Mouse (Mus musculus) skeletal muscle tissue, adult 2 months (tissue): ENCODE measurements at regions not wholly inside any gene's neighbourhood (a gene's known extent, or its start where the extent isn't known, plus 50 kb on each side); places are given as distances from the start of the nearest gene placed in this dataset.
A peak's percentile ranks its signal among the peaks of the same experiment; 100 is the strongest.

Experiments
- DNase-seq: peaks from one replicate; pipeline ENCODE4 v3.0.0-alpha.2; 2012; ENCODE audit warnings: low read depth, low spot score

DNA sequence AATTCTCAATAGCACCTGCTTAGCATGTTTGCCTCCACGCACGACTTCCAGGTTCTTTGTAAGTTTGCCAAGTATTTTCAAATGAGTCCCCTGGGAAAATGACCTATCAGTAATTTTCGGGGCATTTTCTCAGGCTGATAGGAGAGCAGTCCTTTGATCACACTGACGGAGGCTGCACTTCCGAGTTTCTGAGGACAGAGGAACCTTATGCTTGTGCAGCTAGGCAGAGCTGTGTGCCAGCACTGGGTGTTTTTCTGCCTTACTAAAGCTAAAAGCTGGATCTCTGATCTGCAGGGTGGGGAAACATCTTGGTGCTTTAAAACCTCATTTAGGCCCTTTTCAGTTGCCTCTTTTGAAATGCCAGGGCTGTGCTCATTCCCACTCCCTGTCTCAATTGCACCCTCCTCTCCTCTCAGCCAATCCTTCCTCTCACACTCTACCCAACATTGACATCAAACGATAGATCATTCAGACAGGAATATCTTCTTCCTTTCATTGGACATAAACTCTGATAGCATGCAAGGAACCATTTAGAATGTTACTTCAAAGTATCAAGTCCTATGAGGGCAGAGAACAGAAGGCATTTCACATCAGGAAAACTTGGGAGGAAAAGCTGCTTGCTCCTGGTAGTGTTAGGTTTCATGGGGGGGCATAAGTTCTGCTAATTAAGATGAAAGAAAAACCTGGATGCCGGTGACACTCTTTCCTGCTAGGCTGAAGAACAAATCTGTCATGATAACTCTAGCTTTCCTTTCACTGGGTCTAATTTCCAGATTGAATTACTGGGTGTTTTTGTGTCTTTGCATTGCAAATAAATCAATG is 95.3 kb downstream of the Lurap1l start:
- DNase-seq: no peak

DNA sequence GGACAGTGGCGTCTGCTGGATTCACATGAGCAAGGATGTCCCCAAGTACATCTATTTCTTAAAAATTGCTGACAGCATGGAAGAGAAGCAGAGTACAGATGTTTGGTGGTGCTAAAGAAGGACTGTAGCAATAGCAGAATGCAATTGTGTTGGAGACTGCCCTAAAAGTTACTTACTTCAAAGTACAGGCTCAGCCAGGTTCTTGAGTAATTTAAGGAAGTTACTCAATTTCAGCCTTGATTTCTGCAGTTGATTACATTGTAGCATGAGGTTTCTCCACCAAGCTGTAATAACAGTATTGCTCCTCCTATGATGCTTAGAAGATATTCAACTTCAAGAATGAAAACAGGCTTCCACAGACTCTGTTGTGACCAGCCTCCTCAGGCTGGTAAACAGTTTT is 96.1 kb downstream of the Lurap1l start:
- no peak for DNase-seq

DNA sequence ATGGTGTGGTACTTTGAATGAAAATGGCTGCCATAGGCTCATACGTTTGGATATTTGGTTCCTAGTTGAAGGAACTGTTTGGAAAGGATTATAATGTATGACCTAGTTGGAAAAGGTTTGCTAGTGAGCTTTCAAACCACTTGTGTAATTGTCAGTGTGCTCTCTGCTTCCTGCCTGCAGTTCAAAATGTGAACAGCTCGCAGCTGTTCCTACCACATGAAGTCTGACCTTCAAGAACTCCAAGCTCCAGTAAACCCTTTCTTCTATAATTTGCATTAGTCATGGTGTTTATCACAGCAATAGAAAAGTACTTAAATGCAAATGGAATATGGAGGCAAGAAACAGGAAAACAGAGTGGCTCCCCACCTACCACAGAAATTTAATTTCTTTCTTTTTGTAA is 111.4 kb downstream of the Lurap1l start:
- DNase-seq: no peak

DNA sequence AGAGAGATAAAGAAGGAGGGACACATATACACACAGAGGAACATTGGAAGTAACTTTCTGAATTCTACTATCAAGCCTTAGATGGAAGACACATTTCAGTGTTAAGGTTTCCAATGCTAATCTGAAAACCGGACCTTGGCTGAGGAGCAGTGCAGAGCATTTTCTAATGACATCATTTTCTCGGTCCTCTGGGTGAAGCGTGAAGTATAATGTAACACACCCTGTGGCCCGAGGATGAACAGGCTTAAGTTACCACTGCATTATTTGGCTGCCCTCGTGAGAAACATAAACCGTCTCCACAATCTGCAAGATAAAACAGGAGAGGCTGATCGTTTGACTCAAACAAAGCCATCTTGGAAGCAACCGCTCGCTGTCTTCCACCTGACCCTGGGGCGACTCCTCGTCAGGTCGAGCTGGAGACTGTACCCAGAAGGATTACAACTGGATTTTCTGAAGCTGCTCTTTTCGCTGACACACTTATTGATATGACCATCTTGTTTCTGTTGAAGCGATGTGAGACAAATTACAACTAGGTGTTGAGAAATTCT is 113.1 kb downstream of the Lurap1l start:
- no peak for DNase-seq

DNA sequence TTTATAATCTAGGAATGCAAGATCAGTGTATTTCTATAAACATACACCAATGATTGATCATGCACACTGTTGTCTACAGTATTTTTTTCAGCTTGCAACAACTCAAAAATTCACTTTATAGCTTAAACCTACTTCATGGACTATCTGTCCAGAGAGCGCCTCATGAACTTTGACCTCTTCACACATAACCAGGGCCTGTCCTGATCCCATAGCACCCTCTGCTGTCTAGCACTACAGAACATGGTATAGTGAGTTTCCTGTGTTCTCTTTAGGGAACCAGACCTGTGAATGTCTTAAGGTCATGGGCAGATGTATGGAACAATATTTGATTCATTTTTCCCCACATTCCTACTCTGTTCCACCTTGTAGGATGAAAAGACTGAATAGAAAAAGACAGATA is 117.1 kb downstream of the Lurap1l start:
- DNase-seq: no peak

DNA sequence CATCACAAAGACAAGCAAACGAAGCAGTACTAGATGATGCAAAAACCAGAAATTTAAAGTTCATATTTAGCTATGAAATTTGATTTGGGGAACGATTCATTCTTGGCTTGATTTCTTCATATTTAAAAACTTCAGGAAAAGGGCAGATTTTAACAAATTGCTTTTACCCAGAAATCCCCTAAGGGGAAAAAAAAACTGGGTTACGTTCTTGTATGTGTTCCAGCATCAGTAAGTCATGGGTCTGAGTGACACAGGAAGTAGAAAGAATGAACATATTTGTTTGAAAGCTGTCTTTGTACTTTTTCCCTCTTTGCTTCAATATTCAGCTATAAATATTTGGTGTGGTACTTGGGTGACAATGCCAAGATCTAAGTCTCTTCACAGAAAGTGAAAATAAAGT is 120.2 kb downstream of the Lurap1l start:
- no peak for DNase-seq

DNA sequence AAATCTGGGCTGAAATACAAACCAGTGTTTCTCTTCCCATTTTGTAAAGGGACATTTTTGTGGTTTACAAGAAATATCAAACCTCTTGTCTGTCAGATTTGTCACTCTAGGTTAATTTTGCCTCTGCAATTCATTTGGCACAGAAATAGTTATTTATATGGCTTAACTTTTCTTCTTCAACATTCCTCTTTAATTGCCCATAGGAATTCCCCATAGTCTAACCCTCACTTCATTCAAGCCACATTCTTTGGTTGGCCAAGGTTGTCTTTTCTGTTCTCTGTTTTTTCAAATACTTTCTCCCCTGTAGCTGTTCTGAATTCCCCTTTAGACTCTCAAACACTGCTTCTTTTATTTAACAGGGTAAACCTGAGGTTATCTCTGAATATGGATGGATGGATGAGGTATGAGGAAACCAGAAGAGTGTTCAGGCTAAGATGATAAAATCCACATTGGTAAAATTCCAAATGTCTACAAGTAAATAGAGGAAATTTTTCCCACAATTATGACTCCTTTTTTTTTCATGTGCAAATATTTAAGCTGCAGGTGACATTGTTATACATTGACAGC is 127.0 kb downstream of the Lurap1l start:
- no peak for DNase-seq

DNA sequence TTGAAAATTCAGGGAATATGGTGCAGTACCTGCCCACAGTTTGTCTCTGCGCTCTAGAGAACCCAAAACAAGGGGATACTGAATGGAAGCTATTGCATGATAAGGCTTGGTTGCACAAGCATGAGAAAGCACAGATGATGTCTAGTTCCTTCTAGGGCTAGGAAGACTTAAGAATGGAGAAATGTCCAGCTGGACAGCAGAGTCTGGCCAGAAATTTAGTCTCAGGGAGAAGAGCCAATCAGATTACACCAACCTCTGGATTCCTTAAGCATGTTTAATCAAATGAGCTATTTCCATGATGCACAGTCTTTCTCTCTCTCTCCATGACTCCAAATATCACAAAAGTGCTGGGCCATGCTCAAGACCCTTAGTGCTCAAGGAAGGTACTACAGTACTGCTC is 147.8 kb downstream of the Lurap1l start:
- DNase-seq: peak; percentile 11

DNA sequence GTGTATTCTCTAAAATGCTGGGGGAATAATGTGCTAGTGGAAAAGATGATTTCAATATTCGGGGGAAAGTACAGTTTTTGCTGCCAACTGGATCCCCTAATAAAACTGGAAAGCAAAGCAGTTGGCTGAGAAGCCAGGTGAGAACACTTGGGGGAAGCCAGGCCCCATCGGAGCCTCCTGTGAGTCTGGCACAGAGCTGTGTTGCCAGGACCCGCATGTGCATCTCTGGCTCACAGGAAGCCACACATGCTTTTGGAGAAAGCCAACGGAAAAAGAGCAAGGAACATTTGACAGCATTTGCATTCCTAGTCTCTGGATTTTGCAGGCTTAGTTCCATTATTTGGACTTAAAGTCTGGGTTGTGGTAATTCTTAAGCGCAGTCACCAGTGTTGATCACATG is 148.4 kb downstream of the Lurap1l start:
- peak; percentile 32 for DNase-seq

DNA sequence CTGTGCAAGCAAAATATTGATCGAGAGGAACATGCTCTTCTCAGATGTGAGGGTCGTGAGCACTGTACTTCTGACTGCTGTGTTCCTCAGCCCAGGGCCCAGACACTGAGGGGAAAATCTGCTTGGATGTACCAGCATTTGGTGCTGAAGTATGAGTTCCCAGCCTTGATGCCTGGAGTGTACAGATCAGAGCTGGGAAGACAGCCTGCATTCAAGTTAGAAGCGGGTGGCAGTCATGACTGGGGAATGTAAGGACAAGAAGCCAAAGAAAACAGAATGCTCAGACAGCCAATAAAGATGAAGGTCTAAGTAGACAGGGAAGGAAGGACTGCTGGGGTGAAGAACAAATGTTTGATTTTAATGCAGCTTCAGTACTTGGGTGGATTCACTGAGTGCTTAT is 148.9 kb downstream of the Lurap1l start:
- DNase-seq: peak; percentile 18

DNA sequence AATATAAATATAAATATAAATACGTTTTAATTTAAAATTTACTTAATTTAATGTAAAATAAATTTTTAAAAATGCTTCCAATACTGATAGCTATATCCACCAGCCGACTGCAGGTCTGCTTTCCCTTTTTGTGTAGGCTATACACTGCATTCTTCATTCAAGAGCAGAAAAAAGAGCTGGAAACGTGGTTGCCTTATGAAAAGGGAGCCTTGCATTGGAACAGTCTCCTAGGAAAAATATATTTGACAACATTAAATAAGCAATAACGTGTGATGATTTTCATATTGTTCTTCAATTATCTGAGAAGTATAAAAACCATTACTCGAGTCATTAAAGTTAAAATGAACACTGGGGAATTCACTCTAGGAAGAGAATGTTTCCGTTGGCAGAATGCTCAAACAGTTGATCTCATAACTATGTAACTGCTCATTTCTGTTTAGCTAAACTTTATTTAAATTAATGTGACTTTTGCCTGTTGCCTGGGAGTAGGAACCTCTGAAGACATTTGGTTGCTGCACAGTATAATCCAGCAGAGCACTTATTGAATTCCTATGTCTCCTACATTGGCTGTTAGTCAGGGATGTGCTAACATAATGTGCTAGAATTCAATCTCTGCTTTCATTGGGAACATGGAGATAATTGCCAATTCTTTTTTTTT is 172.0 kb downstream of the Lurap1l start:
- no peak for DNase-seq

DNA sequence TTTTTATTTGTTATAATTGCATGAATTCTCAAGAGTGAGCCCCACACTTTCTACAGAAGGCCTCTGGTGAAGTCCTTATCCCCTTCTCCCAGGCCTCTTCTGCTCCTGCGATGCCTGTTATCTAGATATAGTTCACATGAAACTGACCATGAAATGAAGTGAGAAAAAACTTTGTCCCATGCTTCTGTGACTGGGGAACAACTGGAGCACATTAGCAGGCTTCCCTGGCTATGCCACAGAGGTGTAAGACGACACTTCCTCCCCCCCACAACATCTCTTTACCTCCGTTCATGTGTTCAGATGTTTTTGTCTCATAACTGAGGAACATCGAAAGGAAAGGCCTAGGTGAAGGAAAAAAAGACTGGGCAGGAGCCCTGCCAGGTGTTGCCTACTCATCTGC is 174.7 kb downstream of the Lurap1l start:
- no peak for DNase-seq

DNA sequence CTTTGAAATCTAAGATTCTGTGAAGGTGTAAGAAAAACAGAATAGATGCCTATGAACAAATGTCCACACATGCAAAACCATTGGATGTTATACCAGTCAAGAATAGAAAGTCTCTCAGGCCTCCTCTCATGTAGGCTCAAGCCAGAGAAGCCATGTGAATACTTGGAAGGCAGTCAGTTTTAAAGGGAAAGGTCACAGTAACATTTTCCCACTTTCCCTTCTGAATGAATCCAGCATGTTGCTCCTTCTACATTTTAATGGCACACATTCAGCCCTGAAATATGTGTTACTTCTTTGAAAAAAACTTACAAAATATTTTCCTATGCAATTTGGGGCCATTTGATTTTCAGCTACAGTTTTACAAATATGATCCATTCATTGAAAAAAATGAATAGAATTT is 186.1 kb downstream of the Lurap1l start:
- DNase-seq: no peak

DNA sequence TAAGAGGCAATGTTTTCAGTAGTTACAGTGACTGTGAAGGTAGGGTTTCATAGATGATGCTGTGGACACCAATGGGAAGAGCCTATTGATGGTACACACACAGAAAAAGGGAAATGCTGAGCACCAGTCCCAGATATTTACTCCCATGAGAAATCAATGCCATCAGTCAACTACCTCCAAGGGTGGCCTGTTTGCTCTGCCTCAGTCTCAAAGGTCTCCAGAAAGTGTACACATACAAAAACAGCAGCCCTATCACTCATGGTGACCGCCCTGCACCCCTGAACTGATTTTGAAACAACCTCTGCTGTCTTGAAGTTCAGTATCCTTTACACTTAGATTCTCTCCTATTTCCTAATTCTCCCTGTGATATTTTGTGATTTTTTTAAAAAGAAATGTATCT is 187.2 kb downstream of the Lurap1l start:
- DNase-seq: no peak

DNA sequence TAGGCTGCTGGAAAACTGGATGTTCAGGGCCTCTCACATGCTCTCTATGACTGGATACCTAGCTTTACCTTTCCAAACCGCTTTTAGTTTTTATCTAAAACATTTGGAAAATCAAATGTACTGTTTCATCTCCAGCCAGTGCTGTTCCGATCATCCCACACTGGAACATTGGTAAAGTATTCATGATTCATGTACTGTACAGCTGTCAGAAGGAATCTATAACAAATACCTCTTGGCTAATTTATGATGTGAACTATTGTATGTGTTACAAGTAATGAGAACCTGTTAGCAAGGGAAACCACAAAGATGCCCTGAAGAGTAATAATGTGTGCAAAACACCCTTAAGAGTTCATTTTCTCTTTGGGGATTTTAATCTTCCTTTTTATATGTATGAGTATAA is 190.6 kb downstream of the Lurap1l start:
- DNase-seq: no peak

DNA sequence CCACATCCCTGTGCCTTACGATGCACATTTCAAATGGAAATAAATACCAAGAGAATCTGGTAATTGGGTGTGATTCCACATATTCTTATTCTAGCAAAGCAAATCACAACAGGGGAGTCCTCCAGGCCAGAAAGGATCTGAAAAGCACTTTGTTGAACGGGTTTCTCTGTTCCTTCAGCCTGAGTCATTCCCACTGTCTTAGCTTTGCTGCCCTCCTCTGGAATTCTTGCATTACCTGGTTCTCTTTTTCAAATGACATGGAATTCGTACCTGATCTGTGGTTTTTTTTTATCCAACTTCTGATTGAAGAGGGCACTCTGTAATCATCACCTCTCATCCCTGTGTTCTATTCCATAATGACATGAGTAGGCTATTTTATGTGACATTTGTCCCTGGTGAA is 200.9 kb downstream of the Lurap1l start:
- DNase-seq: no peak

DNA sequence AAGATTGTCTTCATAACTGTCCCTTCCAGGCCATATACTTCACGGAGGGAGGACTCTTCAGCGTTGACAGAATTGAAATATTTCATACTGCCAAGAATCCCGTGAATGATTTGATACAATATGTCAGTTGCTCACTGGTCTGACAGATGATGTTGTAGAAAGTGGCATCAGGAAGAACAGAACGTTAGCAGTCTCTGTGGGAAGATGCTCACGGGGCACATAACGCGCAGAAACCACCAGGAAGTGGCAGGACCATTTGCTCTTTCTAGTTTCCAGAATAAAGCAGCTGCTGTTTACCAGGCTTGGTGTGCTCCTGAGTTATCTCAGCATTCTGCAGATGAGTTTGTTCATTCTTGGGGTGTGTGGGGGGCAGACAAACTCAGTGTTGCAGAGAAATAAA is 206.0 kb downstream of the Lurap1l start:
- DNase-seq: no peak

DNA sequence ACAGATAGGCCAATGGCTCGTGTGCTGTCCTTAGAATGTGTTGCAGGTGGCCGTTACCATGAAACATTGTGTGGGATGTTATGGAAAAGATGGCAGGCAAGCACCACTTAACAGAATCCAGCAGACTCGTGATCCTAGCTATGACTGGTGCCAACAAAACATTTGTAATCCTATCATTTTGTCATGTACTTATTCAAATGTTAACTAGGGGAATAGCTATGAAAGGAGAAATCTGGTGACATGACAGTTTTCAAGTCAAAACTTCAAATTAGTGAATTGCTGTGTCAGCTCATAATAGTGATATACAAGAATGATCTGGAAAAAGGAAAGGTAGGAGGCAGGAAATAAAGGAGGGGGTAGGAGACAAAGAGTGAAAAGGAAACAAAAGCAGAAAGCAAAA is 213.7 kb downstream of the Lurap1l start:
- DNase-seq: no peak

DNA sequence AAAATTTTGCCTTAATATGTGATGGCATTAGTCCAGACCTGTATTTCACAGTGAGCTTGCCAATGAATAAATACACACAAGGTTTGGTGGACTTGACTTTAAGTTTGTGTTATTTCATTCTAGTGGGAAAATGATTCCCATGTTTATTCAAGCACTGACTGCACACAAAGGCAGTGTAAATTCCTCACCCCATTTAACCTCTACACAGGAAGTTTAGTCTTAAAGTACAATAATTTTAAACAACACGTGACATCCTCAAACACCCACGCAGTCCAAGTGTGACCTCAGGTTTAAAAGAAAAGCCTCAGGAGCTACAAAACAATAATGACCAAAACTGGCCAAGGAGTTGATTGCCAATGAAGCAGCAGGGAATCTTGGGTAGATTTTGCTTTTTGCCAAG is 219.4 kb downstream of the Lurap1l start:
- DNase-seq: no peak

DNA sequence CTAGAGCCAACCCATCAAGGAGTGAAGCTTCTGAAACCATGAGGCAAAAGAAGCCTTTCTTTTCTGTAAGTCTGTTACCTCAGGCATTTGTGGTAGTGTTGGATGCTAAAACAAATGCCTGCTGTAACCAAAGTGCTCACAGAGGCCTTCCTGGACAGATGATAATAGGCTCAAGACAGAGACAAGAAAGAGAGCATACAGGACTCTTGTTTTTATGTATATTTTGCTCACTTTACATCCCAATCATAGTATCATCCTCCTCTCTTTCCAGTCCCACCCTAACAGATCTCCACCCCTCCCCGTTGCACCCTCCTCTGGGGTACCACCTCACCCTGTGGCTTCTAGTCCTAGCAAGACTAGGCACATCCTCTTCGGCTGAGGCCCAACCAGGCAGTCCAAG is 262.7 kb downstream of the Lurap1l start:
- no peak for DNase-seq

DNA sequence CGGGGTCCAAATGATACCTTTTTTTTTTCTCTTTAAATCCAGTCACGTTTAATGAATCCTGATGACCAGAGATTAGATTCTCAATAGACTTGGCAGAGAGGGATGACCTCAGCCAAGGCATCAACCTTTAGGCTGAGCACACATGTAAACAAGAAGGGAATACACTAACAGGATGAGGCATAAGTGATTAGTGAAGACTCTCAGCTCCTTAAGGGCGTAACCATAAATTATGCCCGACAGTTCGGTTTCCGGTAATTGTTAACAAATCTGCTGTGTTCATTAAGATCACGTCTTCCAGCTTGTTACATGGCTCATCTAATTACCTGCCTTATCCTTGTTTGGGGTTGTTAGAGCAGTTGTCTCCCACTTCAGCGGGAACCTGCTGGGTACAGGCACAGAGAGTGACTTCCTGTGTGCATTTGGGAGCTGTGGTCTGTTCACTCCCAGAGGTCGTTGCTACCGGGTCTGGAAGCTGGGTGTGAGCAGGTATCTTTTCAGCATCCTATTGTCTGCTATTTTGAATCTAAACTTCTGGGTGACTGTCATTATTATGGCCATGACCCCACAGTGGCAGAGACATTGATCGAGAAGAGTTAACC is 265.1 kb downstream of the Mpdz start:
- no peak for DNase-seq

DNA sequence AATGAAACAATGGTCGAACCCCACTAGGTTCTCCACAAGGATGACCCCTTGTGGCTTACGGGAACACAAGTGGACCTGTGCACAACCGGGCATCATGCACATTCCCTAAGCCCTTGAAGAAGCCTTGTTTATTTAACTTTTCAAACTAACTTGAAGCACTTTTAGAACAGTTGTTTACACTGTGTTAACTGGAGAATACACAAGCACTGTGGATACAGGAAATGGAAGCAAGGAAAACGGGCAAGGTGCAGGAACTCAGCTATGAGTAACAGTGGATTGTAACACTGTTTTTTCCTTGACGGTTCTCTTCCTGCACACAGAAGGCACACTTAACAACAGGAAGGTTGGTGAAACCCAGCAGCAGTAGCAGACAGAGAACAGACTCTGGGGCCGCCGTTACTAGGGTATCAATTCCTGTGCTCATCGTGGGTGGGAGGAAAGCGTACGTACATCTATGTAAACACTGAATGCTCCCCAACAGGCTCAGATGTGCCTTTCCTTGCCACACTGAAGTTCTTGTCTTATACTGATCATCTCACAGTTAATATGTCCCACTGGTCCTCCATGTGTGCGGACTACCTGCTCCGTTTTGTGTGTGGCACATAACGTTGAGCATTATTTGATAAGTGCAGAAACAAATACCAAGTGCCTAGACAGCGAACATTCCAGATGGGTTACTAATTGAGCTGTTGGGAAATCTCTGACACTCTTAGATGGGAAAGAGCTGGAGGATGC is 264.4 kb downstream of the Mpdz start:
- no peak for DNase-seq
